Mouse (Mus musculus) neural tube, embryonic 12.5 days (tissue): ENCODE results near the gene Aldh1l1. TPM values are rescaled to one million over a fixed set of nuclear protein-coding genes. Genes with fewer than 3 reads are reported as not detected.

Experiments used
- ATAC-seq: fragments of 200-750 bp; cut with Nextera tagmentation; 2 replicates; pipeline ENCODE4 v1.8.0; 2017; ENCODE audit warnings: low read depth, mild to moderate bottlenecking, moderate TSS enrichment, moderate library complexity; ENCODE audit not compliant: low FRiP score
- H3K27ac ChIP-seq: fragments of 300-500 bp; sonication (generic); 2 replicates; pipeline ENCODE4 v1.5.1; 2016
- H3K27me3 ChIP-seq: fragments of 300-500 bp; sonication (generic); replicated peaks from 2 replicates; pipeline ENCODE4 v1.6.1; 2016; ENCODE audit warnings: mild to moderate bottlenecking
- H3K36me3 ChIP-seq: fragments of 300-500 bp; sonication (generic); 2 replicates; pipeline ENCODE4 v1.6.1; 2016; ENCODE audit warnings: mild to moderate bottlenecking
- H3K4me1 ChIP-seq: fragments of 300-500 bp; sonication (generic); 2 replicates; pipeline ENCODE4 v1.6.1; 2016
- H3K4me2 ChIP-seq: fragments of 300-500 bp; sonication (generic); replicated peaks from 2 replicates; pipeline ENCODE4 v1.6.1; 2016; ENCODE audit warnings: mild to moderate bottlenecking
- H3K4me3 ChIP-seq: fragments of 300-500 bp; sonication (generic); 2 replicates; pipeline ENCODE4 v1.5.1; 2016
- H3K9ac ChIP-seq: fragments of 300-500 bp; sonication (generic); 2 replicates; pipeline ENCODE4 v1.6.1; 2016; ENCODE audit warnings: mild to moderate bottlenecking
- H3K9me3 ChIP-seq: fragments of 300-500 bp; sonication (generic); 2 replicates; pipeline ENCODE4 v1.6.1; 2016; ENCODE audit warnings: mild to moderate bottlenecking
- WGBS: fragments of 180-500 bp; shearing (Covaris S2); methylation state at CpG from one replicate; pipeline ENCODE4 v1.1.7; 2016; 5-methylcytosine and 5-hydroxymethylcytosine counted together
- polyA plus RNA-seq: library from polyadenylated mRNA; unstranded; fragments of >200 nt; fragmentation: Nextera tagmentation; extraction: Ambion mirVana; gene quantifications from 2 replicates; pipeline ENCODE4 v1.2.1, GENCODE M21; 2016

Aldh1l1 gene
- polyA plus RNA-seq, 1 experiment from 2014 or later = 9.5 TPM

DNA sequence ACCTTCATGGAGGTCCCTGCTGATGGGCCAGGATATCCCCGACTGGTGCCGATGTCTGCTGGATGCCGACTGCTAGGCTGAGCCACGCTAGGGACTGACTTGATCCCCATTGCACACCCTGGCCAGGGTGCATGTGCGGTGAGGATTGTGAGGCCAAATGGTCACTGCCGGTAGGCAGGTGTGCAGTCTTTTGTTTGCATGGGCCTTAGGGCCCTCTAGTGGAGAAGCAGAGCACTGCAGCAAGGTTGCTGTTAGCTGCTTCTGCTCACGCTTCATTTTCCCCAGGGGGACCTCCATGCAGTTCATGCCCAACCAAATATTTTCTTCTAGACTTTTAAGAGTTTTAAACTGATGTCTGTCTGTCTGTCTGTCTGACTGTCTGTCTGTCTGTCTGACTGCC lies 120.3 kb downstream of the Aldh1l1 start:
- H3K36me3 ChIP-seq = no peaks in the 10 kb centered on the region
- 20% methylated on average over 7 of the region's 7 CpGs for WGBS
- no peak overlapping the region for H3K4me3 ChIP-seq
- no peak overlapping the region for H3K4me2 ChIP-seq
- 0 out of 2 replicates have a peak, but pooled peaks cover 2% of the 10 kb centered on the region for H3K4me1 ChIP-seq
- H3K27ac ChIP-seq = no peak overlapping the region
- no peak overlapping the region for H3K9ac ChIP-seq
- H3K9me3 ChIP-seq = no peaks in the 10 kb centered on the region
- no peaks in the 10 kb centered on the region for H3K27me3 ChIP-seq
- ATAC-seq = no peak

DNA sequence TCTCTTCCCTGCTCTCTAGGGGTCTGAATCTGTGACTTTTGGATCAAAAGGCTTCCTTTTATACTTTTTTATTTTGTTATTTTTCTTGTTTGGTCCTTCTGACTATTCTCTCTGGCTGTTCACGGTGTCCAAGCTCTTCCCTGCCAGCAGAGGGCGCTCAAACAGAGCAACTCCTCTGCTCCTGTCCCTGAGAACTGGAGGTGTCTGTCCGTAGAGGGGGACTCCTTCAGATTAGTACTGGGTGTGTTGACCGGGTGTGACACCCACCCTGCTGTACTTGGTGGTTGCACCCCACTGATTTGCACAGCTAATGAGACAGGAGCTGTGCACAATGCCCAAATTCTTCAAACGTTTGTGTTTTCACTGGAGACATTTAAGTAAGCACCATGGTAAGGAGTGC lies 121.0 kb downstream of the Aldh1l1 start:
- WGBS = 15% methylated on average over 5 of the region's 5 CpGs
- Histone ChIP-seq H3K27ac (no peak overlapping the region), H3K9me3 (no peaks in the 10 kb centered on the region), H3K4me1 (0 out of 2 replicates have a peak, but pooled peaks cover 2% of the 10 kb centered on the region), H3K9ac (no peak overlapping the region), H3K4me3 (no peak overlapping the region), H3K27me3 (no peaks in the 10 kb centered on the region), H3K4me2 (no peak overlapping the region), H3K36me3 (no peaks in the 10 kb centered on the region)
- ATAC-seq = no peak

GRCm38 (mm10) chr6:90608186-90608585 lies 122.0 kb downstream of the Aldh1l1 start:
- Histone ChIP-seq H3K36me3 (no peaks in the 10 kb centered on the region), H3K9ac (no peak overlapping the region), H3K27me3 (no peaks in the 10 kb centered on the region), H3K4me1 (0 out of 2 replicates have a peak, but pooled peaks cover 2% of the 10 kb centered on the region), H3K4me2 (no peak overlapping the region), H3K4me3 (no peak overlapping the region), H3K27ac (no peak overlapping the region), H3K9me3 (no peaks in the 10 kb centered on the region)
- ATAC-seq = no peak
- WGBS = 75% methylated on average over 6 of the region's 6 CpGs

DNA sequence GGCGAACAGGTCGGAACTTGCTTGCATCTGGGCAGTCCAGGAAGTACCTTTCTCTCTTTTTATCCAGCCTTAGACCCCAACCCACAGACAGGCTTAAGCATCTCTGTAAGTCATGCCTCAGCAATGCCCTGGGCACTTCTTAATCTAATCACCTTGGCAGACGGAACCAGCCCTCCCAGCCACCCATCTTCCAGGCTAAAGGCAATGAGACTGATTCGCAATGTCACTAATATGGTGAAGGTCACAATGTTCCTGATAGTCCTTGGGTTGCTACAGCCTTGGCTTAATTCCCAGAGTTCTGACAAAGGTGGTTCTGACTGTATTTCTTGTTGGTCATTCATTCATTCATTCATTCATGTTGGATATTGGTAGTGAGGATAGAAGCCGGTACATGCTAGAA lies 124.0 kb downstream of the Aldh1l1 start:
- Histone ChIP-seq H3K4me2 (no peak overlapping the region), H3K36me3 (no peaks in the 10 kb centered on the region), H3K4me1 (0 out of 2 replicates have a peak, but pooled peaks cover 2% of the 10 kb centered on the region), H3K9me3 (no peaks in the 10 kb centered on the region), H3K27ac (no peak overlapping the region), H3K4me3 (no peak overlapping the region), H3K27me3 (no peaks in the 10 kb centered on the region), H3K9ac (no peak overlapping the region)
- ATAC-seq = no peak
- WGBS = 91% methylated on average over 5 of the region's 5 CpGs

DNA sequence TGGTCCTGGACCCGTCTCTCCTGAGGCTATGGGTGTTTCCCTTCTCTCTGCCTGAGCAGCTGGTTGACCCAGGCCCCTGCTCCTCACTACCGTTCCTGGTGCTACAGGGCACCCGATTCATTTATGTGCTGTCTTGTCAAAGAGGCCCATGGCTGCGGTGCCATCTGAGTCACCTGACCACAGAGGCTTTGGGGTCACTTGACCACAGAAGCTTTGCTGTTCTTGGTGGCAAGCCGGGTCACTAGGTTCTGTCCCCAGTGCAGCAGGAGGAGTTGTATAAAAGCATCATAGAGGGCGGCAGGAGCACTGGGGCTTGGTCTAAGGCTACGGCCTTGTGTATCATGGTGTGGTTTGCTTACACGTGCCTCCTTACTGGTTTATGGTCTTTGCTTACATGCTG lies 127.0 kb downstream of the Aldh1l1 start:
- 75% methylated on average over 8 of the region's 8 CpGs for WGBS
- Histone ChIP-seq H3K9ac (no peak overlapping the region), H3K4me1 (no peaks in the 10 kb centered on the region), H3K9me3 (no peaks in the 10 kb centered on the region), H3K4me3 (no peak overlapping the region), H3K36me3 (no peaks in the 10 kb centered on the region), H3K27me3 (no peaks in the 10 kb centered on the region), H3K27ac (no peak overlapping the region), H3K4me2 (no peak overlapping the region)
- no peak for ATAC-seq

GRCm38 (mm10) chr6:90615362-90615761 lies 129.1 kb downstream of the Aldh1l1 start:
- H3K9ac ChIP-seq = no peak overlapping the region
- 78% methylated on average over 7 of the region's 7 CpGs for WGBS
- ATAC-seq = no peak

GRCm38 (mm10) chr6:90615991-90616390 lies 129.8 kb downstream of the Aldh1l1 start:
- 83% methylated on average over 6 of the region's 6 CpGs for WGBS

More at GRCm38 (mm10) chr6:90615362-90615761, 129.1 kb downstream of the Aldh1l1 start:
- Histone ChIP-seq H3K4me1 (no peaks in the 10 kb centered on the region), H3K36me3 (no peaks in the 10 kb centered on the region), H3K27me3 (no peaks in the 10 kb centered on the region), H3K9me3 (no peaks in the 10 kb centered on the region), H3K4me3 (no peak overlapping the region), H3K27ac (no peak overlapping the region), H3K4me2 (no peak overlapping the region)

DNA sequence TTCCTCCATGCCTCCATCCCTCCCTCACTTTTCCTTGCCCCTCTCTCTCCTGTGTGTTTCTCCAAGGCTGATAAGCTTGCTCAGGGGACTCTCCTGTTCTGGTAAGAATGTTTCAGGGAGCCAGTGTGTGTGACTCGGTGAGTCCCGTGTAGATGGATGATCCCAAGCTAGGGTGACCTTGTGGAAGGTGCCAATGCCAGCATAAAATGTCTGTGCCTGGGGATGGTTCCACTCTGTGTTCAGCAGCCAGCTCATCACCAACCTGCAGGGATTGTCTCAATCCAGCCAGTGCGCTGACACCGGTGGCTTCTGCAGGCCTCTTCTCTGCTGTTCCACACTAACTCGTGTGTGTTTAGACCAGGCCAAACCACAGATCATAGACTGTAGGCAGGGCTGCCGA lies 130.3 kb downstream of the Aldh1l1 start:
- no peak overlapping the region for H3K4me2 ChIP-seq
- H3K9ac ChIP-seq = no peak overlapping the region
- no peaks in the 10 kb centered on the region for H3K4me1 ChIP-seq
- H3K27me3 ChIP-seq = no peaks in the 10 kb centered on the region
- no peaks in the 10 kb centered on the region for H3K36me3 ChIP-seq
- ATAC-seq = no peak
- H3K4me3 ChIP-seq = no peak overlapping the region
- H3K9me3 ChIP-seq = no peaks in the 10 kb centered on the region
- 87% methylated on average over 6 of the region's 6 CpGs for WGBS
- H3K27ac ChIP-seq = no peak overlapping the region

More at GRCm38 (mm10) chr6:90615991-90616390, 129.8 kb downstream of the Aldh1l1 start:
- H3K4me1 ChIP-seq = no peaks in the 10 kb centered on the region
- H3K27ac ChIP-seq = no peak overlapping the region
- H3K27me3 ChIP-seq = no peaks in the 10 kb centered on the region
- no peak overlapping the region for H3K4me2 ChIP-seq
- ATAC-seq = no peak
- no peak overlapping the region for H3K4me3 ChIP-seq
- H3K9me3 ChIP-seq = no peaks in the 10 kb centered on the region
- no peaks in the 10 kb centered on the region for H3K36me3 ChIP-seq
- no peak overlapping the region for H3K9ac ChIP-seq

DNA sequence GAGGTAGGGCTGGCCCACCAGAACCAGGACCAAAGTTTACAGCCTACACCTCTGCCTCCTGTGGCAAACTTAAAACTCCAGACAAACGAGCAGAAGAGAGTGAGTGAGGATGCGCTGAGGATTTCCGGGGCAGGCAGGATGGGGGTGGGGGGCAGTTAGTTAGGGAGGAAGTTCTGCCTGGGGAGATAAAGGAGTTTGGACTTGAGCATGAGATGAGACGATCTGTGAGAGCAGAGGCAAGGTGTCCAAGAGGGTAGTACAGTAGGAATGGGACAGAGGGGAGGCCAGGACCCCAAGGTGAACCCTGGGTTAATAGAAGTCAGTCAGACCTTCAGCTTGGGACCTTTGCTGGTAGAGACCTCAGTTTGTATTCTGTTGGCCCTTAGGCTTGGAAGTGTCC lies 132.0 kb downstream of the Aldh1l1 start:
- ATAC-seq = no peak
- 83% methylated on average over 4 of the region's 4 CpGs for WGBS
- no peaks in the 10 kb centered on the region for H3K9me3 ChIP-seq
- no peak overlapping the region for H3K27ac ChIP-seq
- no peak overlapping the region for H3K4me3 ChIP-seq
- H3K9ac ChIP-seq = no peak overlapping the region
- H3K4me2 ChIP-seq = no peak overlapping the region
- peaks cover 3% of the 10 kb centered on the region; the same call in 1 of the 2 replicates for H3K4me1 ChIP-seq
- no peaks in the 10 kb centered on the region for H3K36me3 ChIP-seq
- H3K27me3 ChIP-seq = no peaks in the 10 kb centered on the region

DNA sequence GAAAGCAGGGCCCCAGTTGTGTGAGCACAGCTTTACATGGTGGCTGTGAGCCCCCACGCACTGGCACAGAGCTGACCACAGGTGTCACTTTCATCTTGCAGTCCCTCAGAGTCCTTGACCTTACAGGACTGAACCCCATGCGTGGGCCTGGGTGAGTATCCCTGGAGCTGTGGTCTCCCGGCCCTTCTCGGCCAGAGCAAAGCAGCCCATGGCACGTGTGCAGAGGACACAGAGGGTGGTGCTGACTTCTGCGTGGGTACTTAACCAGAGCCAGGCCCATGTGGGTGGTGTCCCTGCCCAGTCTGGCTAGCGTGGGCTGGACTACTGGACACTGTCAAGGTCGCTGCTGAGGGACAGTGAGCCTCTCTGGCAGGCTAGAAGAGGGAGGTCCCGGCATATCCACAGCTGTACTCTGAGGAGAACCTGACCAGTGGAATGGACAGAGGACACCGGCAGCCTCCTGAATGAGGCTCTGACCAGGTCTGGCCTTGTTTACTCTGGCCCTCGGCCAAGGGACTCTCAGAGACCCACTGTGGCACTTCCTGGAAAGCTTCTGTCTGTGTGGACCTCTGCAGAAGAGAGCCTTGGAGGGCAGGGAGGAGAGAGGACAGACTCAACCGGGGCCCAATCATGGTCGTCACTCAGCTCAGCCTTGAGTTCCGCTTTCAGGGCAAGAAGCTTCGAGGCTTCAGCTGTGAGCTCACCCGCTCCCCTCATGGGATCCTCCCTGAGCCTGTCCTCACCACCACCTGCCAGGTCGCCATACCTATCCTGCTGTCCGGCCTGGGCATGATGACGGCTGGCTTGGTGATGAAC lies 132.8 kb downstream of the Aldh1l1 start:
- 82% methylated on average over 19 of the region's 19 CpGs for WGBS
- H3K9ac ChIP-seq = no peak overlapping the region
- H3K4me3 ChIP-seq = no peak overlapping the region

GRCm38 (mm10) chr6:90619936-90620335 lies 133.7 kb downstream of the Aldh1l1 start:
- no peaks in the 10 kb centered on the region for H3K9me3 ChIP-seq
- no peaks in the 10 kb centered on the region for H3K36me3 ChIP-seq
- H3K4me2 ChIP-seq = no peak overlapping the region
- no peak overlapping the region for H3K9ac ChIP-seq
- ATAC-seq = no peak
- H3K4me1 ChIP-seq = peaks cover 3% of the 10 kb centered on the region; the same call in 1 of the 2 replicates
- no peak overlapping the region for H3K27ac ChIP-seq
- no peak overlapping the region for H3K4me3 ChIP-seq
- WGBS = 76% methylated on average over 5 of the region's 5 CpGs
- no peaks in the 10 kb centered on the region for H3K27me3 ChIP-seq

More for the DNA sequence above, 132.8 kb downstream of the Aldh1l1 start:
- Histone ChIP-seq H3K4me1 (peaks cover 3% of the 10 kb centered on the region; the same call in 1 of the 2 replicates), H3K36me3 (no peaks in the 10 kb centered on the region), H3K4me2 (no peak overlapping the region), H3K27ac (no peak overlapping the region), H3K9me3 (no peaks in the 10 kb centered on the region), H3K27me3 (no peaks in the 10 kb centered on the region)
- ATAC-seq = no peak

DNA sequence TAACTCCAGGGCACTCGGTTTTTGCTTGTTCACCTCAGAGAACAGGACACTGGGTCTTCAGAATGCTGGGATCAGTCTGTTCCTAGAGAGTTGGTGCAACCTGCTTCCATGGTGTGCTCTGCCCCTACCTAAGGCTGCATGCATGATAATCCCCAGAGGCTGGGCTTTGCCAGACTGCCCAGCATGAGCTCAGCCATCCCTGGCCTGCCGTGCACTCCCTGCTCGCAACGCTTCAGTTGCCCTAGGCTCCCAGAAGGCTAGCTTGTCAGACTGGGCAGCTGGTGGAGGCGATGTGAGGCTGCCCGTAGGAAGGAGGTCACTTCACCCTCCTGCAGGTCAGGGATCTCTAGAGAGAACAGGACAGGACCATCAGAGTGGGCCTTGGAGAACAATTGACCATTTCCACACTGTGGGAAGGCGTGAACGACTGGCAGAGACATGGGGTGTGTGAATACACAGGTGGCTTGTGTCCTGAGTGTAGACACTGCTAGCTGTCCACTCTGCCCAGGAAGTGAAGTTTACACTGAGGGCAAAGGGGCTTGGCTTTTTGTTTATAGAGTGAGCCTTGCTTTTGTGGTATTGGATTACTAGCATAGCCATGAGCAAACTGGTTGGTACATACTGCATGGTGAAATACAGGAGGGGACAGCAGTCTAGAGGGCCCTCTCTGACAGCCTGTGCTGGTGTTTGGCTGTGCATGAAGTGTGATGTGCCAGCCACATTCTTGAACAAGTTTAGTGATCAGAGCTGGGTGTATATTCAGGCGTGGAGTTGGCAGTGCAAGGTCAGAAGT lies 134.8 kb downstream of the Aldh1l1 start:
- peak; percentile 17; the same call in 1 of the 2 replicates for ATAC-seq
- no peaks in the 10 kb centered on the region for H3K27me3 ChIP-seq
- H3K27ac ChIP-seq = no peak overlapping the region
- no peaks in the 10 kb centered on the region for H3K9me3 ChIP-seq
- peaks cover 3% of the 10 kb centered on the region; the same call in 1 of the 2 replicates for H3K4me1 ChIP-seq
- H3K4me2 ChIP-seq = no peak overlapping the region
- H3K36me3 ChIP-seq = no peaks in the 10 kb centered on the region
- WGBS = 70% methylated on average over 9 of the region's 9 CpGs
- H3K9ac ChIP-seq = no peak overlapping the region
- no peak overlapping the region for H3K4me3 ChIP-seq
